Mouse (Mus musculus): ENCODE data around the gene Trim44. TPM values are rescaled to one million over a fixed set of nuclear protein-coding genes. Genes with fewer than 3 reads are reported as not detected.
A peak's percentile ranks its signal among the peaks of the same experiment; 100 is the strongest.

Gene Trim44
- total and polyA plus RNA-seq, 3 experiments, result 22.1 to 75.0 (median 73.9) TPM

DNA sequence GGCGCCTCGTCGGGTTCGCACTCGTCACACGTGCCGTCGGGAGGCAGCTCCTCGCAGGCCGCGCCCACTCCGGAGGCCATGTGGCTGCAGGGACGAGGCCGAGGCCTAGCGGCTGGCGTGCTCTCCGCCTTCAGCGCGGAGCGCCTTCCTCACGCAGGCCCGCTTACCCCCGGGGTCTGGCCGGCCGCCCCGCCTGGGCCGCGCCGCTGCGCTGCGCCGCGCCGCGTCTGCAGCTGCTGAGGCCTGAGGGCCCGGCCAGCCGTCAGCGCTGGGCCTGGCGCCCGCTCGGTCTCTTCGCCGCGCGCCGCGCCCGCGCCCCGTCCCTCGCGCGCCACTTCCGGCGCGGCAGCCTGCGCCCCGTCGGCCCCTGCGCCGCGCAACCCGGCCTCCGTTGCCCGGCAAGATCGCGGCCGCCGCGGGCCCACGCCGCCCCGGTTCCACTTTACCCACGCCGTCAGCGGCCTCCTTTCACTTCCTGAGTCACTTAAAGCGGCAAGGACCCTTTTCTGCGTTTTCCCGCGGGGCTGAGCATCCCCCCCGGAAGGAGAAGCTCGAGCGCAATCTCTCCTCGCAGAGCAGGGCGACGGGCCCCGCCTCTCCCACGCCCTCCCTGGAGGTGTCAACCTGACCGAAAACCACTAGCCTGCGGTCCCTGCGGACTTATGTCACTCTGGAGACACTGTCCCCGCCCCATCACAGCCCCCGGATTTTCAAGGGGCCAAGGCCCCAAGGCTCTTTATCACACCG, 6.8 kb downstream of the Trim44 start:
- Histone ChIP-seq H3K36me3 (replicated peaks) (peaks cover 13% of the 10 kb centered on the region), H3K4me1 (ENCODE audit: insufficient read depth, low read depth, low read length) (peaks cover 40% of the 10 kb centered on the region), H3K4me3 (ENCODE audit: low read depth, low read length) (peak overlapping the region; percentile 79), H3K27me3 (ENCODE audit: insufficient read depth, low read length) (no peaks in the 10 kb centered on the region), H3K9me3 (replicated peaks) (peaks cover 9% of the 10 kb centered on the region)
- DNase-seq (ENCODE audit: low spot score), result peak; percentile 82
- no peak for TF ChIP-seq GATA2 (IDR thresholded peaks at IDR 0.05; ENCODE audit: borderline replicate concordance, low read depth, low read length)
- no peak for TF ChIP-seq GATA1 (IDR thresholded peaks at IDR 0.05; ENCODE audit: borderline replicate concordance, low read length)
- TF ChIP-seq TAL1 (conservative IDR thresholded peaks at IDR 0.05; ENCODE audit: low read depth, low read length), result no peak
- no peak for TF ChIP-seq CTCF (IDR thresholded peaks at IDR 0.05; ENCODE audit: low read depth, low read length)
- no peak for TF ChIP-seq POLR2AphosphoS5 (IDR thresholded peaks at IDR 0.05; ENCODE audit: insufficient replicate concordance, low read depth, low read length)
- peak; percentile 96 for ATAC-seq (ENCODE audit: extremely low read depth, insufficient number of reproducible peaks, low FRiP score, poor library complexity, severe bottlenecking)

DNA sequence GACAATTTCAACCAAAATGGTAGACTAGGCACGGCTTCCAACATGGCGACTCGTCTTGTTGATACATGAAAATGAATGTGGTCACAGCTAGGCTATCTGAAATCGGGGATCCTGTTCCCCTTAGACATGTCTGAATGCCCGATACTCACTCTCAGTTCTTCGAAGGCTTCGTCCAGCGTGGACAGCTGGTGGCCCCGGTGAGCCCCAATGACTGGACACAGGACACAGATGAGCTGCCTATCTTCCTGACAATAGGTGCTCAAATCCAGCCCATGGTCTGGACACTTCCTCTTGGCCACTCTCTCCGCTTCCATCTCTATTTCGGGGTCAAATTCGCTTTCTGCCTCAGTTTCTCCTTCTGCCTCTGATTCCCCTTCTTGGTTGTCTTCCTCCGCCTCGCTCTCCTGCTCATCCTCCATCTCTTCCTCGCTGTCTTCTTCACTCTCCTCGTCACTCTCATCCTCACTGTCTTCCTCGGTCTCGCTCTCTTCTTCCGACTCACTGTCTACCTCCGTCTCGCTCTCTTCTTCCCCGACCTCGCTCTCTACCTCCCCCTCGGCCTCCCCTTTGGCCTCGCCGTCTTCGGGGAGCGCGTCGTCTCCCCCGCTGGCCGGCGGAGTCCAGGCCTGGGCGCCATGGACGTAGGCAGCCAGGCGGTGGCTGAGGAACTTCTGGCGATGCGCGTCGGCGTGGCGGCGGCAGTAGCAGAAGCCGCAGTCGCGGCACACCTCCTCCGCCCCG, 7.6 kb downstream of the Trim44 start:
- no peak for DNase-seq (ENCODE audit: low spot score)
- Histone ChIP-seq H3K36me3 (replicated peaks) (peaks cover 13% of the 10 kb centered on the region), H3K27me3 (ENCODE audit: insufficient read depth, low read length) (no peaks in the 10 kb centered on the region), H3K4me3 (ENCODE audit: low read depth, low read length) (peak overlapping the region; percentile 79), H3K4me1 (ENCODE audit: insufficient read depth, low read depth, low read length) (peaks cover 42% of the 10 kb centered on the region), H3K9me3 (replicated peaks) (peaks cover 9% of the 10 kb centered on the region)
- no peak for ATAC-seq (ENCODE audit: extremely low read depth, insufficient number of reproducible peaks, low FRiP score, poor library complexity, severe bottlenecking)
- TF ChIP-seq GATA1 (IDR thresholded peaks at IDR 0.05; ENCODE audit: borderline replicate concordance, low read length), result no peak

DNA sequence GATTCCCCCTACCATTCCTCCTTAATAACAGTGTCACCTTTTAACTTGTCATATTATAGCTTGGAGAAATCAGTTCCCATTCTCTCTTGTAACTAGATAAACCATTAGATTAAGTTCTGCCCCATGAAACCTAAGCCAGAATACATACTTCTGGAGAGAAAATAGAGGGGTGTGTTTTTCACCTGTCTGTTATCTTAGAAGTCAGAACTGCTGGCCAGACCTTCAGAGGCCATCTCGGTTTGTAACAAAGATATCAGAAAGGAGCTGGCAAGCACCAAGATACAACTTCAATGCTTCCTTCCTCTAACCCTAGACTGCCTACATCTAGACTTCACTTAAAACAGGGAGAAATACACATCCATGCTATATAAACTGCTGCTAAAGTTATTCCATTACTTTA, 11.1 kb downstream of the Trim44 start:
- no peaks in the 10 kb centered on the region for H3K27me3 ChIP-seq (ENCODE audit: insufficient read depth, low read length)
- peaks cover 49% of the 10 kb centered on the region for H3K4me1 ChIP-seq (ENCODE audit: insufficient read depth, low read depth, low read length)
- DNase-seq (ENCODE audit: low spot score) (no peak), ATAC-seq (ENCODE audit: extremely low read depth, insufficient number of reproducible peaks, low FRiP score, poor library complexity, severe bottlenecking) (no peak)
- H3K9me3 ChIP-seq (replicated peaks), result peaks cover 9% of the 10 kb centered on the region
- H3K36me3 ChIP-seq (replicated peaks), result peaks cover 16% of the 10 kb centered on the region
- H3K4me3 ChIP-seq (ENCODE audit: low read depth, low read length), result no peak overlapping the region
- TF ChIP-seq GATA1 (IDR thresholded peaks at IDR 0.05; ENCODE audit: borderline replicate concordance, low read length) (no peak), GATA2 (IDR thresholded peaks at IDR 0.05; ENCODE audit: borderline replicate concordance, low read depth, low read length) (no peak), POLR2AphosphoS5 (IDR thresholded peaks at IDR 0.05; ENCODE audit: insufficient replicate concordance, low read depth, low read length) (no peak), TAL1 (conservative IDR thresholded peaks at IDR 0.05; ENCODE audit: low read depth, low read length) (no peak), CTCF (IDR thresholded peaks at IDR 0.05; ENCODE audit: low read depth, low read length) (no peak)

DNA sequence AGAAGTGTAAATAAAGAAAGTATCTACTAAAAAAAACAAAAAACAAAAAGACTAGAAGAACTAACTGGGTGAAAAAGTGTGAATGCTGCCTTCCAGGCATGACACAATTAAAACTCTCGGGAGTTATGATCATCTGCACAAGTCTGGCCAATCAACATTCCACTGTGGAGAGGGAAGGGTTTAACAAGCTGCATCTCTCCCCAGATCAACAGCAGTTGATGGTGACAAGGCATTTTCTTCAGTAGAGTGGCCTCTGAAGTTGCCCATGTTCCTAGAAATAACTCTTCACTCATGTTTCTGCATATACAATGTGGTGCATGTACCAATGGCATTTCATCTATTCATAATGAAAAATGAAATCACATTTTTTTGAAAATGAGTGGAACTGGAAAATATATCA, 14.2 kb downstream of the Trim44 start:
- Histone ChIP-seq H3K9me3 (replicated peaks) (0 out of 2 replicates have a peak, but pooled peaks cover under 1% of the 10 kb centered on the region), H3K4me1 (ENCODE audit: insufficient read depth, low read depth, low read length) (peaks cover 24% of the 10 kb centered on the region), H3K4me3 (ENCODE audit: low read depth, low read length) (no peak overlapping the region), H3K36me3 (replicated peaks) (peaks cover 3% of the 10 kb centered on the region), H3K27me3 (ENCODE audit: insufficient read depth, low read length) (no peaks in the 10 kb centered on the region)
- DNase-seq (ENCODE audit: low spot score) (peak; percentile 56), ATAC-seq (ENCODE audit: extremely low read depth, insufficient number of reproducible peaks, low FRiP score, poor library complexity, severe bottlenecking) (peak; percentile 93)
- no peak for TF ChIP-seq GATA2 (IDR thresholded peaks at IDR 0.05; ENCODE audit: borderline replicate concordance, low read depth, low read length)
- TF ChIP-seq POLR2AphosphoS5 (IDR thresholded peaks at IDR 0.05; ENCODE audit: insufficient replicate concordance, low read depth, low read length), result no peak
- no peak for TF ChIP-seq CTCF (IDR thresholded peaks at IDR 0.05; ENCODE audit: low read depth, low read length)
- TF ChIP-seq GATA1 (IDR thresholded peaks at IDR 0.05; ENCODE audit: borderline replicate concordance, low read length), result no peak
- no peak for TF ChIP-seq TAL1 (conservative IDR thresholded peaks at IDR 0.05; ENCODE audit: low read depth, low read length)

DNA sequence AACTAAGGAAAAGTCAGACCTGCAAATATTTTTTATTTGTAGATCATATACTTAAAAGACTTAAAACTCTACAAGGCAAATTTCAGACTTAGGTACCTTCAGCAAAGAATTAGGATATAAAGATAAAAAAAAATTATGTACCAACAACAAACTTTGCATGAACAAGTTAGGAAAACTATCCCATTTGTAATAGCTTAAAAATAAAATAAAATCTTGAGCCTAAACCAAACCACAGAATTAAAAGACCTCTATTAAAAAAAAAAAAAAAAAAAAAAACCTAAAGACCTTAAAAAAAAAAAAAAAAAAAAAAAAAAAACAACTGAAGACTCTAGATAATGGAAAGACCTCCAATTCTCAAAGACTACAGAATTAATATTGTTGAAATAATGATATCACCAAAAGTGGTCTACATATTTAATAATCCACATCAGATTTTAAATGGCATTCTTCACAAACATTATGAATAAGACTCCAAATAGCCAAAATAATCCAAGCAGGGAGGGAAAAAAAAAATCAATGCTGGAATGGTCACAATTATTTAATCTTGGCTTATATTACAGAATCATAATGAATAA, 22.2 kb downstream of the Trim44 start:
- Histone ChIP-seq H3K4me1 (ENCODE audit: insufficient read depth, low read depth, low read length) (peaks cover 33% of the 10 kb centered on the region), H3K9me3 (replicated peaks) (peaks cover 6% of the 10 kb centered on the region), H3K27me3 (ENCODE audit: insufficient read depth, low read length) (no peaks in the 10 kb centered on the region), H3K4me3 (ENCODE audit: low read depth, low read length) (no peak overlapping the region), H3K36me3 (replicated peaks) (peaks cover 19% of the 10 kb centered on the region)
- ATAC-seq (ENCODE audit: extremely low read depth, insufficient number of reproducible peaks, low FRiP score, poor library complexity, severe bottlenecking) (no peak), DNase-seq (ENCODE audit: low spot score) (no peak)
- TF ChIP-seq CTCF (IDR thresholded peaks at IDR 0.05; ENCODE audit: low read depth, low read length) (no peak), POLR2AphosphoS5 (IDR thresholded peaks at IDR 0.05; ENCODE audit: insufficient replicate concordance, low read depth, low read length) (no peak), GATA1 (IDR thresholded peaks at IDR 0.05; ENCODE audit: borderline replicate concordance, low read length) (no peak)

DNA sequence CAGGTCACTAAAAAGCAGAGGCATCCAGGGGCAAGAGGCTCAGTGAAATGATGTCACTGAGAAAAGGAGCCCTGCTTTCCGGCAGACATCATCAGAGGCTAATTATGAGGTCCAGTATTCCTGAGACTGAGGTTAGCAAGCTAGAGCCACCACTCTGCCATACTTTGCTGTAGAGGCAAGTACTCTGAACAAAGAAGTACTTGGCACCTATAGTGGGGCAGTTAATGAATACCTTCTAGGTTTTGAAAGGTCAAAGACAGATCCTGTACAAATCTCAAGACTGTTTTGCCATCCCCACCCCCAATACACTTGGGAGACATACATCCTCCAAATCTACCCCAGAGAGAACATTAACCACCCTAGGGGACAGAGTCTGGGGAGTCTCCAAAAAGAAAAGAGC, 23.1 kb downstream of the Trim44 start:
- TF ChIP-seq GATA2 (IDR thresholded peaks at IDR 0.05; ENCODE audit: borderline replicate concordance, low read depth, low read length) (no peak), TAL1 (conservative IDR thresholded peaks at IDR 0.05; ENCODE audit: low read depth, low read length) (no peak), POLR2AphosphoS5 (IDR thresholded peaks at IDR 0.05; ENCODE audit: insufficient replicate concordance, low read depth, low read length) (no peak), CTCF (IDR thresholded peaks at IDR 0.05; ENCODE audit: low read depth, low read length) (no peak), GATA1 (IDR thresholded peaks at IDR 0.05; ENCODE audit: borderline replicate concordance, low read length) (no peak)
- Histone ChIP-seq H3K36me3 (replicated peaks) (peaks cover 24% of the 10 kb centered on the region), H3K27me3 (ENCODE audit: insufficient read depth, low read length) (no peaks in the 10 kb centered on the region), H3K4me3 (ENCODE audit: low read depth, low read length) (no peak overlapping the region; the same call in 1 of the 2 replicates), H3K4me1 (ENCODE audit: insufficient read depth, low read depth, low read length) (peaks cover 33% of the 10 kb centered on the region), H3K9me3 (replicated peaks) (peaks cover 6% of the 10 kb centered on the region)
- DNase-seq (ENCODE audit: low spot score), result no peak
- no peak for ATAC-seq (ENCODE audit: extremely low read depth, insufficient number of reproducible peaks, low FRiP score, poor library complexity, severe bottlenecking)

All from G1E (cell line).